Mouse (Mus musculus): ENCODE measurements around the gene Thap4.
"Not testable (repeated sequence)": the region's sequence is repeated elsewhere in the genome, so short reads cannot be mapped to it uniquely, and the experiment has no call there.

Gene Thap4

GRCm38 (mm10) chr1:93688154-93688553 is 66.5 kb downstream of the Thap4 start:
- peak; percentile 46 for DNase-seq

DNA sequence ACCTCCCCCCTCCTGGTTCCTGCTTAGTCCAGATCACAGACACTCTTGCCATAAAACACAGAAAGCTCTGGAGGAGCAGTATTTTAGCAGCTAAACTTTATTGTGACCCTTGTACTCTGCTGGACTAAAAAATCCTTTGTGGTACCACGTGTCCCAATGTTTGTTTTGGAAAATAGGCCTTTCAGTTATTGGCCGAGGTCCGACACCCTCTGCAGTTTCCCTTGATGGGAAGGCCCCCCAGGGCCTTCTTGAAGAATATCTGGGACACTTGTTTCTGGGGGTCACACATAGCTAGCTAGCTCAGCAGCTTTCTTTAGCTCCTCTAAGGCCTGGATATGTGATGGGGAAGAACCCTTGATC is 67.7 kb downstream of the Thap4 start:
- DNase-seq = peak; percentile 75

DNA sequence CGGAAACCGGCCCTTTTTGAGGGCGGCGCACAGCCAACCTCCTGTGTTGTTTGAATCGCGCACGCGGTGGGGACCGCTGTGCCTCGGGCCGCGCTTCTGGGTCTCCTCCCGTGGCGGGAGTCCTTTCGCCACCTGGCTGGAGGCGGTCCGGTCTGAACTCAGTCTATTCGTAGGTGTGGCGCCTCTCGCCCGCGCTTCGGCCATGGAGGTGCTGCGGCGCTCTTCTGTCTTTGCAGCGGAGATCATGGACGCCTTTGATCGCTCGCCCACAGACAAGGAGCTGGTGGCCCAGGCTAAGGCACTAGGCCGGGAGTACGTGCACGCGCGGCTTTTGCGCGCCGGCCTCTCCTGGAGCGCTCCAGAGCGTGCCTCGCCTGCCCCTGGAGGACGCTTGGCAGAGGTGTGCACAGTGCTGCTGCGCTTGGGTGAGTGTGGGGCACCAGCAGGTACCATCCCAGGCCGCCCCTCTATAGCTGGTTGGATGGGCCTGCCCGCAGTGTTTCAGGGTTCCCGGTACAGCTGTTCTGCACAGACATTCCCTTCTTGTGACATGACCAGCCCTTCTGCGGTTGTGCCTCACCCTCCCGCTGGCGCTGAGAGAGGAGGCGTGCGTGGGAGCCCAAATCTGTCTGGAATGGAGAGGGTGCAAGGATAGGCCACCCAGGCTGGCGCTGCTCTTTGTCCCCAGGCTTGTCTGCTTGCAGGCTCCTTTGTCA is 68.3 kb downstream of the Thap4 start:
- peak; percentile 71 for DNase-seq

DNA sequence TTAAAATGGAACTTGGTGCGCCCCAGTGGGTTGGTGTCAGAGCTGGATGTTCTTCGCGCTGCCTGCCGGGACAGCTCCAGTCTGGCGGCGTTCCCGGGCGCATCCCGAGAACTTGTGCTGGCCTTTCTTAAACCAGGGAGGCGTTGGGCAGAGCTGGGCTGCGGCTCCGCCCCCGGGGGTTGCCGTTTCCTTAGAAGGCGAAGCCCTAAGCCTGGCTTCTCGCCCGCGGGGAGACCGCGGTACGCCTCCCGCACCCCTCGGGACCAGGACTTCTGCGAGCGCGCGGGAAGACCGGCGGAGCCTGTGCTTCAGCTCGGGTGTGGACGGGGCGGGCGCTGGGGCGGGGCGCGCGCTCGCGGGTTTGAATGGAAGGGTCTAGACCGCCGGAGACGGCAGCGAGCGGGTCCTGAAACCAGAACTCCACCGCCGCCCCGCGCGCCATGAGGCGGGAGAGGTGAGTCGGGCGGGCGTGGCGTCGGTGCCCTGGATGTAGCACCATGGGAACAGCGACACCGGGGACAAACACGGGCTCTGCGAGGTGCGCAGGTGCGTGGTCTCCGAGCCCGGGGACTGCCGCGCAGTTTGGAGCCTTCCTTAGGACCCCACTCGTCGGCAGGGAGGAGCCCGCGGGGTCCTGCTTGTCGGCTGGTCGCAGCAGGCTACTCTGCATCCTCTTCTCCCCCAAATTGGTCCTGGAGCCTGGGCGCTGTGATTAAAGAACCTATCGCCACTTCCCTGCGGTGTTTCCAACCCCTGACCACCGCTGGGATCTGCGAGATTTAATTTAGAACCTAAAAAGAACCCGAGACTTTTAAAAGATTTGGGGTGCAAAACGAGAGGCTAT is 69.0 kb downstream of the Thap4 start, which contains the start of gene Bok:
Bok (plus strand) TSS at position 260 of the 844 bp plus-strand sequence.
- peak; percentile 88 for DNase-seq

DNA sequence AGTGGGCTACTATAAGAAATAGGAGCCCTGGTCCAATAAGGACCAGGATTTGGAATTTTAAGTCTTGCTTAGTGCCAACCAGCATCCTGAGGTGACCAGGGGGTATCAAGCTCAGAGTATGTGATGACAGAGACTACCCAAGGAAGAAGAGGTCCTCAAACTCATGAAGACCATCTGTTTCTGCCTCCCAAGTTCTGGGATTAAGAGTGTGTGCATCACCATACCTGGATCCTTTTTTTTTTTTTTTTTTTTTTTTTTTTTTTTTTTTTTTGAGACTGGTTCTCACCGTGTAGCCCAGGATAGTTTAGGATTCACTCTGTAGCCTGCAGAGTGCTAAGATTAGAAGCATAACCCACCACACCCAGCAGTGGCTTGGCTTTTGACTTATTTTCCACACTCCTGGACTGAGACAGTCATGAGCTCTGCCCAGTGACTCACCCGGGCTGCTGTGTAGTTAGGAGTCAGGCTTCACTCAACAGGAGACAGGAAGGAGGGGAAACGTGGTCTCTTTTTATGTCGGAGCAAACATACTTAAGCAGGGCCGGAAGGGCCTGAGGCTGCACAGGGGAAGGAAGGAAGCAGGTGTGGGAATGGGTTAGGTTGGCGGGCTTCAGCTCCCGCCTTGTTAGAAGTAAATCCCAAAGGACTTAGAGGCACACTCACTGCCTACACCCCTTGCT is 74.6 kb downstream of the Thap4 start:
- DNase-seq = peak; percentile 47

DNA sequence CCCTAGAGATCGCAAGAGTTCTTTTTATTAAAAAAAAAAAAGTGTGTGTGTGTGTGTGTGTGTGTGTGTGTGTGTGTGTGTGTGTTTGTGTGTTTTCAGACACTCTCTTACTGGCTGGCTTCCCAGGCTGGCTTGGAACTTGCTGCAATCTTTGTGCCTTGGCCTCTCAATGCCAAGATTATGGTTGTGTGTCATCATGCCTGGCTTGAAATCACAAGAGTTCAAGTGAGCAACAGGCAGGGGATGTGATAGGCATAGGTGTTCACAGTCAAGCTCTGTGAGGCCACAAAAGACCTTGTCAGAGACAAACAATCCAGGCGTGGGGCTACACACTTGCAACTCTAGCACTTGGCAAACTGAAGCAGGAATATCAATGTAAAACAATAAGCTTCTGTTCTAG is 76.3 kb downstream of the Thap4 start:
- no peak for DNase-seq

DNA sequence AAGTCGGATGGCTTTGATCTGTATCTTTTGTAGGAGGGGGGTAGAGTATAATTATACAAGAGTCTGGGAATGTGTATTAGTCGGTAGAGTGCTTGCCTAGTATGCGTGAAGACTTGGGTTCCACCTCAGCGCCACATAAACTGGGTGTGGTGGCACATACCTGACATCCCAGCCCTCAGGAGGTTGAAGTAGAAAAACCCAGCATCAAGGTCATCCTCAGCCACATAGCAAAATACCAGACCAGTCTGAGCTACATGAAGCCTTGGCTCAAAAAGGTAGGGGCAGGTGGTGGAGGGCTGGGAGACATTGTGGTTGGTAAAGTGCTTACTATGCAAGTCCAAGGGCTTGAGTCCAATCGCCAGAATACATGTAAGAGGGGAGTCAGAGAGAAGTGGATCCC is 82.0 kb downstream of the Thap4 start:
- DNase-seq = no peak

- DNase-seq = no peak
Observed at GRCm38 (mm10) chr1:93669941-93670340, 84.7 kb downstream of the Thap4 start.

- DNase-seq = peak; percentile 90
Observed at GRCm38 (mm10) chr1:93668791-93669548, 85.7 kb downstream of the Thap4 start.

GRCm38 (mm10) chr1:93667760-93668400 is 86.8 kb downstream of the Thap4 start:
- DNase-seq = peak; percentile 28

DNA sequence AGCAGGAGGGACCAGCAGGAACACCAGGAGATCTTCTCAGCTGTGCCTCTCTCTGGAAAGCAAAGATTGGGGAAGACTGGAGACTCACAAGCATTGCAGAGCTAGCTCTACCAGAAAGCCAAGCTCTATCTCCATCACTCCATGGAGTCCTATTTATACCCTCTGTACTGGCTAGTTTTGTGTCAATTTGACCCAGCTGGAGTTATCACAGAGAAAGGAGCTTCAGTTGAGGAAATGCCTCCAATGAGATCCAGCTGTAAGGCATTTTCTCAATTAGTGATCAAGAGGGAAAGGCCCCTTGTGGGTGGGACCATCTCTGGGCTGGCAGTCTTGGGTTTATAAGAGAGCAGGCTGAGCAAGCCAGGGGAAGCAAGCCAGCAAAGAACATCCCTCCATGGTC is 96.1 kb downstream of the Thap4 start, which contains the start of gene Stk25:
Stk25 (minus strand) TSS at position 101 of the 400 bp plus-strand sequence.
- DNase-seq = not testable (repeated sequence)

DNA sequence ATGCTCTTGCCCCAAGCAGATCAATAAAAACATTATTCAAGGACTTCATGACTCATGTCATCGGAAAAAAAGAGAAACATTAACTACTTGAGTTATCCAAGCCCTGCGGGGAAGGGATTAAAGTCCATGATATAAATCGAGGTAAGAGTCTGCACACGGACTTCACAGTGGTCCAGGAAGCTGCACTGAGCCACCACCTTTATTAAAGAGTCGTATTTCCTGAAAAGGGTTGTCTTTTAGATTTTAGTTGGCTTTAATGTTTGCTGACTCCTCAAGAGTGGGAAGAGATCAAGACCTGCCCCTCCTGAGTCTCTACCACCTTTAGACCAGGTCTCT is 97.7 kb downstream of the Thap4 start:
- no peak for DNase-seq

GRCm38 (mm10) chr1:93656325-93657024 is 98.2 kb downstream of the Thap4 start:
- DNase-seq = no peak

DNA sequence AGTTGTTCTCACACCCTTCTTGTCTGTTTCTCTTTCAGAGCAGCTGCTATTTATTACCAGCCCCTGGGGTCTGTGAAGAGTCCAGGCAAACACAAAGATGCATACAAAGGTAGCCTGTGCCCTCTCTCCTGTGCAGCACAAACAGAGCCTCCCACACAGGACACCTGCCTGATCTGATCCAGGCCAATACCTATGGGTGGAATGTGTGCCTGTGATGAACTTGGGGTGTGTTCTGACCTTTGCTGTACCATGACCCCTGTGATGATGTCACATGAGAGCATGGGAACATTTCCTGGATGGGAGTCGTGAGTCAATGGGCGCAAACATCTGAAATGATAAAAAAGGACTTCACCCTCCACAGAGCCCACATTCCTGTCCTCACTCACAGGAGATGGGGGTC is 99.9 kb downstream of the Thap4 start:
- no peak for DNase-seq

GRCm38 (mm10) chr1:93654275-93654674 is 100.4 kb downstream of the Thap4 start:
- no peak for DNase-seq
